In genomic region chr5:24077739-24078306, GRCm38 (mm10) we compare ENCODE assay signal across 8 mouse cellular contexts. TPM values are rescaled to one million over a fixed set of nuclear protein-coding genes. Genes with fewer than 3 reads are reported as not detected.
DNase-seq lines count a peak whose midpoint lies in the region; ATAC-seq lines count a peak whose summit lies in the region.

No protein-coding gene starts in this region.

- ATAC-seq in heart, embryonic 12.5 days (ENCODE audit: insufficient number of reproducible peaks, low FRiP score) = no peak
- no peak; the same call in 1 of the 2 replicates for ATAC-seq in neural tube, embryonic 12.5 days (ENCODE audit: low FRiP score, low read depth)
- no peak for ATAC-seq in limb, embryonic 15.5 days (ENCODE audit: insufficient number of reproducible peaks, low FRiP score, low TSS enrichment, low read depth)
- no peak for ATAC-seq in erythroblast, adult 5-6 weeks (replicated peaks; ENCODE audit: low FRiP score, poor library complexity, severe bottlenecking)

- DNase-seq in heart, postnatal 4 days = no peak
- DNase-seq in neural tube, embryonic 10.5 days (ENCODE audit: extremely low spot score, low spot score) = no peak
- no peak for DNase-seq in embryo, embryonic 11 days
- no peak for DNase-seq in layer of hippocampus, postnatal 14 days (ENCODE audit: low spot score in 2 of 2)

- H3K36me3 ChIP-seq in heart, embryonic 12.5 days = no peaks in the 10 kb centered on the region
- H3K36me3 ChIP-seq in neural tube, embryonic 12.5 days = no peaks in the 10 kb centered on the region
- no peaks in the 10 kb centered on the region for H3K36me3 ChIP-seq in limb, embryonic 15.5 days

- peaks cover 2% of the 10 kb centered on the region; the same call in 1 of the 2 replicates for H3K4me1 ChIP-seq in heart, embryonic 12.5 days (replicated peaks)
- H3K4me1 ChIP-seq in neural tube, embryonic 12.5 days = no peaks in the 10 kb centered on the region
- H3K4me1 ChIP-seq in limb, embryonic 15.5 days = peaks cover 3% of the 10 kb centered on the region; the same call in 1 of the 2 replicates

- H3K4me2 ChIP-seq in heart, embryonic 12.5 days = peak overlapping the region; percentile 51
- peak overlapping the region; percentile 47 for H3K4me2 ChIP-seq in neural tube, embryonic 12.5 days (replicated peaks)
- peak overlapping the region; percentile 39; the same call in 1 of the 2 replicates for H3K4me2 ChIP-seq in limb, embryonic 15.5 days

- WGBS in heart, embryonic 12.5 days = 21% methylated on average over 7 of the region's 7 CpGs
- WGBS in neural tube, embryonic 12.5 days = 21% methylated on average over 7 of the region's 7 CpGs
- 18% methylated on average over 7 of the region's 7 CpGs for WGBS in limb, embryonic 15.5 days

- H3K27me3 ChIP-seq in heart, embryonic 12.5 days (replicated peaks) = no peaks in the 10 kb centered on the region
- H3K27me3 ChIP-seq in neural tube, embryonic 12.5 days (replicated peaks) = no peaks in the 10 kb centered on the region
- H3K27me3 ChIP-seq in limb, embryonic 15.5 days = no peaks in the 10 kb centered on the region

- no peak overlapping the region for H3K9ac ChIP-seq in heart, embryonic 12.5 days
- H3K9ac ChIP-seq in neural tube, embryonic 12.5 days = no peak overlapping the region
- no peak overlapping the region for H3K9ac ChIP-seq in limb, embryonic 15.5 days

- H3K27ac ChIP-seq in heart, embryonic 12.5 days (ENCODE audit: poor library complexity, severe bottlenecking) = no peak overlapping the region
- H3K27ac ChIP-seq in neural tube, embryonic 12.5 days = no peak overlapping the region
- no peak overlapping the region for H3K27ac ChIP-seq in limb, embryonic 15.5 days

- H3K4me3 ChIP-seq in heart, embryonic 12.5 days = peak overlapping the region; percentile 32
- no peak overlapping the region for H3K4me3 ChIP-seq in neural tube, embryonic 12.5 days
- peak overlapping the region; percentile 27 for H3K4me3 ChIP-seq in limb, embryonic 15.5 days

- H3K9me3 ChIP-seq in heart, embryonic 12.5 days (replicated peaks) = no peaks in the 10 kb centered on the region
- no peaks in the 10 kb centered on the region for H3K9me3 ChIP-seq in neural tube, embryonic 12.5 days
- no peaks in the 10 kb centered on the region for H3K9me3 ChIP-seq in limb, embryonic 15.5 days

RNA-seq across cellular contexts. Expression of gene Klhl7, which starts 22.6 kb away (rescaled TPM):
- 48.4 and 51.1 TPM in 2 replicates for polyA plus RNA-seq in heart, embryonic 12.5 days (2016; fragmentation: Nextera tagmentation; extraction: Ambion mirVana)
- 10 to 100 TPM; 60.2 to 62.0 TPM for total RNA-seq in heart, postnatal 4 days (2021)
- polyA plus RNA-seq in neural tube, embryonic 12.5 days (2016; fragmentation: Nextera tagmentation; extraction: Ambion mirVana) = 109 and 113 TPM in 2 replicates
- polyA plus RNA-seq in limb, embryonic 15.5 days (2015; fragmentation: Nextera tagmentation; extraction: Ambion mirVana) = 53.8 and 56.0 TPM in 2 replicates
- 129 and 174 TPM in 2 replicates for total RNA-seq in erythroblast, adult 5-6 weeks (2015; ENCODE audit: low replicate concordance)
- total RNA-seq in erythroblast, adult 5-6 weeks (2017; ENCODE audit: low replicate concordance) = 149 and 157 TPM in 2 replicates
- total RNA-seq in layer of hippocampus, postnatal 14 days (2021) = 100 to 1,000 TPM; 101 to 113 TPM

RNA-seq across cellular contexts. Expression of gene Fam126a, which starts 47.3 kb away (rescaled TPM):
- polyA plus RNA-seq in heart, embryonic 12.5 days (2016; fragmentation: Nextera tagmentation; extraction: Ambion mirVana) = 51.5 and 51.7 TPM in 2 replicates
- total RNA-seq in heart, postnatal 4 days (2021) = 10 to 100 TPM; 62.4 to 65.1 TPM
- polyA plus RNA-seq in neural tube, embryonic 12.5 days (2016; fragmentation: Nextera tagmentation; extraction: Ambion mirVana) = 41.0 and 42.6 TPM in 2 replicates
- 31.0 and 31.2 TPM in 2 replicates for polyA plus RNA-seq in limb, embryonic 15.5 days (2015; fragmentation: Nextera tagmentation; extraction: Ambion mirVana)
- 255 and 281 TPM in 2 replicates for total RNA-seq in erythroblast, adult 5-6 weeks (2015; ENCODE audit: low replicate concordance)
- total RNA-seq in erythroblast, adult 5-6 weeks (2017; ENCODE audit: low replicate concordance) = 210 and 266 TPM in 2 replicates
- 10 to 100 TPM; 26.7 to 30.2 TPM for total RNA-seq in layer of hippocampus, postnatal 14 days (2021)
